Mouse (Mus musculus): Measurements from ENCODE around the gene Lrrfip1.

DNA sequence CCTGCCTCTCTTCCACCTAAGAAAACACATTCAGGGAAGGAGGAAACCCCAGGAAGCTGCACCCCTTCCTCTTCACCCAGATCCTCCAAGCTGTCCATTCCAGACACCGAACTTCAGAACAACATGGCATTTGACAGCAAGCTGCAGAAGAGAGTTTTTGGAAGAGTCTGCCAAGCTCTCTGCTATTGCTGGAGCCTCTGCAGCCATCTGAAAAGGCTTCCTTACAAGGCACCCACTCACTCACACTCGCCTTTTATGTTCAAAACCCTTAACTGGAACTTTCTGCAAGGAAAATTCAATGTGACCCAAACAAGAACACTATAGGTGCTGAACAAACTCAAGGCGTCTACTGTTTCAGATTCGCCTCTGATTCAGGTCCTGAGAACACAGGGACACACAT is 29.9 kb upstream of the Lrrfip1 start:
- TF ChIP-seq CTCF (IDR thresholded peaks at IDR 0.05; ENCODE audit: low read depth) (no peak), EP300 (optimal IDR thresholded peaks at IDR 0.05) (no peak)

Measured in stomach, postnatal 0 days (tissue).